Mouse (Mus musculus): ENCODE data around the gene Prdx5. TPM values are rescaled to one million over a fixed set of nuclear protein-coding genes. Genes with fewer than 3 reads are reported as not detected.
"Not testable (repeated sequence)": the region's sequence is repeated elsewhere in the genome, so short reads cannot be mapped to it uniquely, and the experiment has no call there.

Gene Prdx5
- polyA plus RNA-seq, 1 experiment = 276 TPM

- Histone ChIP-seq H3K27me3 (ENCODE audit: control insufficient read depth, insufficient read depth, insufficient read length) (no peaks in the 10 kb centered on the region), H3K4me3 (no peak overlapping the region), H3ac (ENCODE audit: control insufficient read depth, insufficient read length) (no peak overlapping the region), H3K36me3 (ENCODE audit: control insufficient read depth, insufficient read depth) (no peaks in the 10 kb centered on the region), H3K4me2 (ENCODE audit: low read depth) (no peak overlapping the region), H3K79me2 (ENCODE audit: control insufficient read depth, insufficient read depth) (peaks cover 25% of the 10 kb centered on the region)
- no peak for TF ChIP-seq SRF (IDR thresholded peaks at IDR 0.05; ENCODE audit: control insufficient read depth, insufficient read length, low read depth)
- TF ChIP-seq TCF3 (IDR thresholded peaks at IDR 0.05; ENCODE audit: insufficient read length, low read depth) = no peak
- TF ChIP-seq USF1 (IDR thresholded peaks at IDR 0.05; ENCODE audit: low read depth) = no peak
- no peak for TF ChIP-seq TCF12 (IDR thresholded peaks at IDR 0.05; ENCODE audit: insufficient read depth, poor library complexity, severe bottlenecking)
- no peak for TF ChIP-seq REST (IDR thresholded peaks at IDR 0.05; ENCODE audit: insufficient read depth, insufficient read length)
Measured at GRCm38 (mm10) chr19:6906199-6906598, 3.7 kb downstream of the Prdx5 start.

- TF ChIP-seq MAX (IDR thresholded peaks at IDR 0.05; ENCODE audit: low read depth) (no peak), USF1 (IDR thresholded peaks at IDR 0.05; ENCODE audit: low read depth) (no peak), POLR2AphosphoS2 (IDR thresholded peaks at IDR 0.05; ENCODE audit: insufficient read length, low read depth) (no peak), MYOG (IDR thresholded peaks at IDR 0.05; ENCODE audit: control insufficient read depth in 1 of 3, insufficient read depth in 1 of 3, insufficient read length in 2 of 3, low read depth in 2 of 3) (no peak), TCF3 (IDR thresholded peaks at IDR 0.05; ENCODE audit: insufficient read length, low read depth) (no peak)
- H3K79me2 ChIP-seq (ENCODE audit: control insufficient read depth, insufficient read depth) = peaks cover 22% of the 10 kb centered on the region
- H3K4me2 ChIP-seq (ENCODE audit: low read depth) = no peak overlapping the region
- H3K36me3 ChIP-seq (ENCODE audit: control insufficient read depth, insufficient read depth) = no peaks in the 10 kb centered on the region
- no peak overlapping the region for H3ac ChIP-seq (ENCODE audit: control insufficient read depth, insufficient read length)
- H3K27me3 ChIP-seq (ENCODE audit: control insufficient read depth, insufficient read depth, insufficient read length) = no peaks in the 10 kb centered on the region
- H3K4me3 ChIP-seq = no peak overlapping the region
Measured at GRCm38 (mm10) chr19:6905498-6906159, 4.3 kb downstream of the Prdx5 start.

- Histone ChIP-seq H3ac (ENCODE audit: control insufficient read depth, insufficient read length) (no peak overlapping the region), H3K27me3 (ENCODE audit: control insufficient read depth, insufficient read depth, insufficient read length) (no peaks in the 10 kb centered on the region), H3K79me2 (ENCODE audit: control insufficient read depth, insufficient read depth) (peaks cover 22% of the 10 kb centered on the region), H3K4me2 (ENCODE audit: low read depth) (no peak overlapping the region), H3K4me3 (no peak overlapping the region), H3K36me3 (ENCODE audit: control insufficient read depth, insufficient read depth) (no peaks in the 10 kb centered on the region)
- TF ChIP-seq POLR2A (IDR thresholded peaks at IDR 0.05; ENCODE audit: insufficient read length, low read depth) (no peak), REST (IDR thresholded peaks at IDR 0.05; ENCODE audit: insufficient read depth, insufficient read length) (no peak), TCF3 (IDR thresholded peaks at IDR 0.05; ENCODE audit: insufficient read length, low read depth) (no peak), E2F4 (IDR thresholded peaks at IDR 0.05; ENCODE audit: insufficient read depth) (no peak), POLR2AphosphoS2 (IDR thresholded peaks at IDR 0.05; ENCODE audit: insufficient read length, low read depth) (no peak), MYOD1 (IDR thresholded peaks at IDR 0.05; ENCODE audit: control insufficient read depth in 1 of 3, insufficient read length in 2 of 3, low read depth in 2 of 3) (no peak), SRF (IDR thresholded peaks at IDR 0.05; ENCODE audit: control insufficient read depth, insufficient read length, low read depth) (no peak), MAX (IDR thresholded peaks at IDR 0.05; ENCODE audit: low read depth) (no peak), USF1 (IDR thresholded peaks at IDR 0.05; ENCODE audit: low read depth) (no peak), MYOG (IDR thresholded peaks at IDR 0.05; ENCODE audit: control insufficient read depth in 1 of 3, insufficient read depth in 1 of 3, insufficient read length in 2 of 3, low read depth in 2 of 3) (no peak), TCF12 (IDR thresholded peaks at IDR 0.05; ENCODE audit: insufficient read depth, poor library complexity, severe bottlenecking) (no peak), CEBPB (IDR thresholded peaks at IDR 0.05; ENCODE audit: insufficient read depth, poor library complexity, severe bottlenecking) (no peak)
Measured at GRCm38 (mm10) chr19:6904846-6905245, 5.1 kb downstream of the Prdx5 start.

GRCm38 (mm10) chr19:6903031-6903430 is 6.9 kb downstream of the Prdx5 start:
- Histone ChIP-seq H3K79me2 (ENCODE audit: control insufficient read depth, insufficient read depth) (peaks cover 10% of the 10 kb centered on the region), H3K4me3 (no peak overlapping the region), H3ac (ENCODE audit: control insufficient read depth, insufficient read length) (no peak overlapping the region), H3K4me2 (ENCODE audit: low read depth) (no peak overlapping the region), H3K27me3 (ENCODE audit: control insufficient read depth, insufficient read depth, insufficient read length) (no peaks in the 10 kb centered on the region), H3K36me3 (ENCODE audit: control insufficient read depth, insufficient read depth) (no peaks in the 10 kb centered on the region)
- TF ChIP-seq CEBPB (IDR thresholded peaks at IDR 0.05; ENCODE audit: insufficient read depth, poor library complexity, severe bottlenecking) = no peak
- TF ChIP-seq MYOD1 (IDR thresholded peaks at IDR 0.05; ENCODE audit: control insufficient read depth in 1 of 3, insufficient read length in 2 of 3, low read depth in 2 of 3) = no peak
- no peak for TF ChIP-seq MAX (IDR thresholded peaks at IDR 0.05; ENCODE audit: low read depth)
- no peak for TF ChIP-seq POLR2A (IDR thresholded peaks at IDR 0.05; ENCODE audit: insufficient read length, low read depth)
- TF ChIP-seq SRF (IDR thresholded peaks at IDR 0.05; ENCODE audit: control insufficient read depth, insufficient read length, low read depth) = no peak
- TF ChIP-seq TCF3 (IDR thresholded peaks at IDR 0.05; ENCODE audit: insufficient read length, low read depth) = no peak
- no peak for TF ChIP-seq REST (IDR thresholded peaks at IDR 0.05; ENCODE audit: insufficient read depth, insufficient read length)
- TF ChIP-seq TCF12 (IDR thresholded peaks at IDR 0.05; ENCODE audit: insufficient read depth, poor library complexity, severe bottlenecking) = no peak

- H3K36me3 ChIP-seq (ENCODE audit: control insufficient read depth, insufficient read depth) = no peaks in the 10 kb centered on the region
- no peaks in the 10 kb centered on the region for H3K79me2 ChIP-seq (ENCODE audit: control insufficient read depth, insufficient read depth)
- H3K4me3 ChIP-seq = no peak overlapping the region
- no peaks in the 10 kb centered on the region for H3K27me3 ChIP-seq (ENCODE audit: control insufficient read depth, insufficient read depth, insufficient read length)
- H3K4me2 ChIP-seq (ENCODE audit: low read depth) = no peak overlapping the region
- TF ChIP-seq TCF3 (IDR thresholded peaks at IDR 0.05; ENCODE audit: insufficient read length, low read depth) (no peak), REST (IDR thresholded peaks at IDR 0.05; ENCODE audit: insufficient read depth, insufficient read length) (no peak), SRF (IDR thresholded peaks at IDR 0.05; ENCODE audit: control insufficient read depth, insufficient read length, low read depth) (no peak), POLR2A (IDR thresholded peaks at IDR 0.05; ENCODE audit: insufficient read length, low read depth) (no peak), TCF12 (IDR thresholded peaks at IDR 0.05; ENCODE audit: insufficient read depth, poor library complexity, severe bottlenecking) (no peak), MAX (IDR thresholded peaks at IDR 0.05; ENCODE audit: low read depth) (no peak), E2F4 (IDR thresholded peaks at IDR 0.05; ENCODE audit: insufficient read depth) (no peak), MYOG (IDR thresholded peaks at IDR 0.05; ENCODE audit: control insufficient read depth in 1 of 3, insufficient read depth in 1 of 3, insufficient read length in 2 of 3, low read depth in 2 of 3) (no peak), CEBPB (IDR thresholded peaks at IDR 0.05; ENCODE audit: insufficient read depth, poor library complexity, severe bottlenecking) (no peak), USF1 (IDR thresholded peaks at IDR 0.05; ENCODE audit: low read depth) (no peak)
- H3ac ChIP-seq (ENCODE audit: control insufficient read depth, insufficient read length) = no peak overlapping the region
Measured at GRCm38 (mm10) chr19:6899641-6900040, 10.3 kb downstream of the Prdx5 start.

GRCm38 (mm10) chr19:6895608-6896305 is 14.1 kb downstream of the Prdx5 start:
- not testable (repeated sequence) for H3K4me2 ChIP-seq (ENCODE audit: low read depth); H3ac ChIP-seq (ENCODE audit: control insufficient read depth, insufficient read length); H3K4me3 ChIP-seq; H3K36me3 ChIP-seq (ENCODE audit: control insufficient read depth, insufficient read depth); H3K79me2 ChIP-seq (ENCODE audit: control insufficient read depth, insufficient read depth); H3K27me3 ChIP-seq (ENCODE audit: control insufficient read depth, insufficient read depth, insufficient read length)

Data from myocyte (in vitro differentiated cells).